Mouse (Mus musculus) cerebellum, adult 2 months (tissue): Measurements from ENCODE around the gene Ppip5k1.

Experiments
- CTCF ChIP-seq: fragments of 200-500 bp; IDR thresholded peaks from 2 replicates; pipeline ENCODE4 v1.5.1; 2011; ENCODE audit warnings: low read depth, mild to moderate bottlenecking, control low read depth, low read length, moderate library complexity, borderline replicate concordance; ENCODE audit not compliant: insufficient read depth
- POLR2A ChIP-seq: fragments of 200-500 bp; IDR thresholded peaks from 2 replicates; pipeline ENCODE4 v1.6.1; 2011; ENCODE audit warnings: low read length, control low read depth, borderline replicate concordance; ENCODE audit not compliant: insufficient read depth

- no peak for TF ChIP-seq CTCF
- no peak for TF ChIP-seq POLR2A
Observed at GRCm38 (mm10) chr2:121298131-121298530, 57.1 kb downstream of the Ppip5k1 start.
